Mouse (Mus musculus) testis, adult 2 months (tissue): Measurements from ENCODE around the gene Masp1.

Source experiments
- CTCF ChIP-seq: fragments of 200-500 bp; IDR thresholded peaks from 2 replicates; pipeline ENCODE4 v1.5.1; 2012; ENCODE audit warnings: low read depth, mild to moderate bottlenecking, inconsistent platforms, low read length, moderate library complexity; ENCODE audit not compliant: control insufficient read depth, insufficient read depth, insufficient replicate concordance
- POLR2A ChIP-seq: fragments of 200-500 bp; IDR thresholded peaks from 2 replicates; pipeline ENCODE4 v1.6.1; 2012; ENCODE audit warnings: low read depth, mild to moderate bottlenecking, inconsistent platforms, low read length, moderate library complexity; ENCODE audit not compliant: control insufficient read depth

GRCm38 (mm10) chr16:23419565-23420085 is 101.0 kb downstream of the Masp1 start:
- no peak for TF ChIP-seq POLR2A
- no peak for TF ChIP-seq CTCF
